Mouse (Mus musculus): ENCODE data around the gene Itm2c. TPM values are rescaled to one million over a fixed set of nuclear protein-coding genes. Genes with fewer than 3 reads are reported as not detected.

Gene Itm2c
- polyA plus RNA-seq, 1 experiment from 2014 or later, result 105 TPM

DNA sequence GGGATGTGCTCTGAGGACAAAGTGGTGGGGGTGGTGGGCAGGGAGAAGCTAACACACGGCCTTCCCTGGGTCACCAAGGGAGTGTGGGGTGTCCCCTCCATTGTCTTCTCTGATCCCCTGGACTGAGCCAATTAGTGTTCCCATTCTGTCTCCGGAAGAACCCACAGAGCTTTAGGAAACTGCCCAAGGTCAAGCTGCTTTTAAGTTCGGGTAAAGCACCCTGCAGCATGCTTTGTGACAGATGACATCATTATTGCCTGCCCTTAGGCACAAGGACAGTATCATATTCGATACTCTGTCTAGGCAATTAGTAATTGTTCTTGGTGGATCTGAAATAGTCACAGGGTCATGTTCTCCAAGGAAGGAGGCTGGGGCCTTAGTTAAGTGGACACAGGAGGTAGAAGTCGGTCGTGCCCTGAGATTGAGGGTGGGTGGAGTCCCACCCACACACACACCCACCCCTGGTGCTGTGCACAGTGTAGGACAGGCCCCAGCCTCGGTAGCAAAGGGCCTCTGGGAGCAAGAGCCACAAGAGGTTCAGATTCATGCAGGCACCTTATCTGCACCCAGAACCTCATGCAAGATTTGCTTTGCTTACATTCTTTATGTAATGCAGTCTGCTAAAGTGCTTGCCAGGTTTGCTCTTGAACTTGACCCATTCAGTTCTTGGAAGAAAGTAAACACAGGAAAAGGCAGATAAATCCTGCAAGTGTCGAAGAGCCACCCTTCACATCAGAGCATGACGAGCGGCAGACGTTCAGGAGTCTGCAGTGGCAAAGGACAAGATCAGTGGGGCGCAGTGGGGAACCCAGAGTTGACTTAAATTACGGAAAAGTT, 14.9 kb downstream of the Itm2c start:
- Histone ChIP-seq H3K9ac (replicated peaks; ENCODE audit: low read depth, low read length) (no peak overlapping the region), H3K4me2 (ENCODE audit: low read depth, low read length) (no peak overlapping the region), H3K9me3 (ENCODE audit: control insufficient read depth, low read length) (no peaks in the 10 kb centered on the region), H3K36me3 (ENCODE audit: control insufficient read depth, insufficient read depth, low read length) (peaks cover 37% of the 10 kb centered on the region), H3K27ac (ENCODE audit: low read depth, low read length) (no peak overlapping the region), H3K4me1 (ENCODE audit: control insufficient read depth, insufficient read depth, low read length) (no peaks in the 10 kb centered on the region), H3K4me3 (ENCODE audit: low read depth, low read length) (no peak overlapping the region), H3K27me3 (ENCODE audit: control insufficient read depth, insufficient read depth, low read length) (no peaks in the 10 kb centered on the region)
- ATAC-seq (ENCODE audit: low read depth), result no peak
- WGBS, result 68% methylated on average over 13 of the region's 13 CpGs

GRCm38 (mm10) chr1:85913078-85913755, 19.1 kb downstream of the Itm2c start:
- no peak overlapping the region for H3K4me3 ChIP-seq (ENCODE audit: low read depth, low read length)
- H3K27me3 ChIP-seq (ENCODE audit: control insufficient read depth, insufficient read depth, low read length), result no peaks in the 10 kb centered on the region
- no peak for ATAC-seq (ENCODE audit: low read depth)
- peaks cover 13% of the 10 kb centered on the region for H3K4me1 ChIP-seq (ENCODE audit: control insufficient read depth, insufficient read depth, low read length)
- H3K9ac ChIP-seq (replicated peaks; ENCODE audit: low read depth, low read length), result no peak overlapping the region
- H3K9me3 ChIP-seq (ENCODE audit: control insufficient read depth, low read length), result no peaks in the 10 kb centered on the region
- H3K4me2 ChIP-seq (ENCODE audit: low read depth, low read length), result no peak overlapping the region
- 92% methylated on average over 7 of the region's 7 CpGs for WGBS
- H3K27ac ChIP-seq (ENCODE audit: low read depth, low read length), result no peak overlapping the region
- H3K36me3 ChIP-seq (ENCODE audit: control insufficient read depth, insufficient read depth, low read length), result peaks cover 1% of the 10 kb centered on the region; the same call in 1 of the 2 replicates

GRCm38 (mm10) chr1:85915890-85916289, 21.8 kb downstream of the Itm2c start:
- H3K27ac ChIP-seq (ENCODE audit: low read depth, low read length), result no peak overlapping the region
- no peak overlapping the region for H3K4me2 ChIP-seq (ENCODE audit: low read depth, low read length)
- ATAC-seq (ENCODE audit: low read depth), result no peak
- no peak overlapping the region for H3K4me3 ChIP-seq (ENCODE audit: low read depth, low read length)
- H3K4me1 ChIP-seq (ENCODE audit: control insufficient read depth, insufficient read depth, low read length), result peaks cover 13% of the 10 kb centered on the region
- no peaks in the 10 kb centered on the region for H3K9me3 ChIP-seq (ENCODE audit: control insufficient read depth, low read length)
- no peaks in the 10 kb centered on the region for H3K27me3 ChIP-seq (ENCODE audit: control insufficient read depth, insufficient read depth, low read length)
- H3K9ac ChIP-seq (replicated peaks; ENCODE audit: low read depth, low read length), result no peak overlapping the region
- H3K36me3 ChIP-seq (ENCODE audit: control insufficient read depth, insufficient read depth, low read length), result no peaks in the 10 kb centered on the region

DNA sequence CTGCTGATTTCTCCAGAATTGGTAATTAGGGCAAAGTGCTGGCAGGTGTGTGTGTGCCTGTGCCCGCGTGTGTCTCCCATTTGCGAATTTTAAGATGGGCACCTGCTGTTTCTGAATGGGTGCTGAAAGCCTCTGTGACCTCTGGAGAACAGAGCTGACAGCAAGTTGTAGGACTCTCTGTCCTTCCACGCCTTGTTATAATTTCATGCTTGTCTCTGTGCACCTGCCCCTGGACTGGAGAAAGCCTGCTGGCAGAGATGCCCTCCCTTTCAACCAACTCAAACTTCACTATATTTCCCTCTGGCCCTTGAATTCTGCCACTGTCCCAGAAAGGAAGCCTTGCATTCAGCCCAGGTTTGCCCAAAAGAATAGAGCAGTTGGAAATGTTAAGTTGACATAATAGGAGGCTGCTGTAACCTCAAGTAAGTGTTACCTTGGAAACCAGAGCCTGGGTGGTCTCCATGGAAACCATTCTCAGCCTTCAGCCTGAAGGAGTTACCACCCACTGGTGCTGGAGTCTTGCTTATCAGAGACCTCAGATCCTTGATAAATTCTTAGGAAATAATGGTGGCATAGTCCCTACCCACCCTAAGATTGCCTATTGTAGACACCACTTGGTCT, 22.9 kb downstream of the Itm2c start:
- H3K36me3 ChIP-seq (ENCODE audit: control insufficient read depth, insufficient read depth, low read length), result no peaks in the 10 kb centered on the region
- H3K4me1 ChIP-seq (ENCODE audit: control insufficient read depth, insufficient read depth, low read length), result peaks cover 13% of the 10 kb centered on the region
- WGBS, result 9% methylated on average over 4 of the region's 4 CpGs
- H3K27ac ChIP-seq (ENCODE audit: low read depth, low read length), result peak overlapping the region; percentile 49
- H3K4me2 ChIP-seq (ENCODE audit: low read depth, low read length), result no peak overlapping the region
- no peaks in the 10 kb centered on the region for H3K27me3 ChIP-seq (ENCODE audit: control insufficient read depth, insufficient read depth, low read length)
- H3K9me3 ChIP-seq (ENCODE audit: control insufficient read depth, low read length), result no peaks in the 10 kb centered on the region
- peak; percentile 86 for ATAC-seq (ENCODE audit: low read depth)
- no peak overlapping the region for H3K4me3 ChIP-seq (ENCODE audit: low read depth, low read length)
- no peak overlapping the region for H3K9ac ChIP-seq (replicated peaks; ENCODE audit: low read depth, low read length)

DNA sequence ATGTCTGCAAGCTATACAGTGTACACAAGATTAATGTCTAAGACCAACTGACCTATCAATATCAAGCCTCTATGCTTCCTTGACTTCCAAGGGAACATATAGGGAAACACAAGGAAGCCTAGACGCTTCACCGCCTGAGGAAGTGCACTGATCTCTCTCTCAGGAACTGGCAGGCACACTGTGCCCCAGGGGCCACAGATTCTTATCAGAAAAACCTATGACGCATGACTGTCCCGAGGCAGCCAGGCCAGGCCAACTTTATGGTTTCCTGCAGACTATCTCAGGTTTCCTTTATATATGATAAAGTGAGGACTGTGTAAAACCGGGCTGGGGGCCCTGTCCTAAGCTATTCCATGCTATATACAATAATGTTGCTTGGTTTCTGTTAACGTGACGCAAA, 25.5 kb downstream of the Itm2c start:
- H3K9ac ChIP-seq (replicated peaks; ENCODE audit: low read depth, low read length), result no peak overlapping the region
- 88% methylated on average over 7 of the region's 7 CpGs for WGBS
- H3K36me3 ChIP-seq (ENCODE audit: control insufficient read depth, insufficient read depth, low read length), result no peaks in the 10 kb centered on the region
- no peak overlapping the region for H3K4me2 ChIP-seq (ENCODE audit: low read depth, low read length)
- peaks cover 13% of the 10 kb centered on the region for H3K4me1 ChIP-seq (ENCODE audit: control insufficient read depth, insufficient read depth, low read length)
- ATAC-seq (ENCODE audit: low read depth), result no peak
- H3K4me3 ChIP-seq (ENCODE audit: low read depth, low read length), result no peak overlapping the region
- H3K27me3 ChIP-seq (ENCODE audit: control insufficient read depth, insufficient read depth, low read length), result no peaks in the 10 kb centered on the region
- no peaks in the 10 kb centered on the region for H3K9me3 ChIP-seq (ENCODE audit: control insufficient read depth, low read length)
- H3K27ac ChIP-seq (ENCODE audit: low read depth, low read length), result no peak overlapping the region

- no peaks in the 10 kb centered on the region for H3K9me3 ChIP-seq (ENCODE audit: control insufficient read depth, low read length)
- H3K27ac ChIP-seq (ENCODE audit: low read depth, low read length), result 0 out of 2 replicates have a peak overlapping the region, but pooled peaks have one; percentile 7
- no peaks in the 10 kb centered on the region for H3K27me3 ChIP-seq (ENCODE audit: control insufficient read depth, insufficient read depth, low read length)
- no peak overlapping the region for H3K4me2 ChIP-seq (ENCODE audit: low read depth, low read length)
- 72% methylated on average over 7 of the region's 7 CpGs for WGBS
- H3K36me3 ChIP-seq (ENCODE audit: control insufficient read depth, insufficient read depth, low read length), result no peaks in the 10 kb centered on the region
- no peak overlapping the region for H3K9ac ChIP-seq (replicated peaks; ENCODE audit: low read depth, low read length)
- ATAC-seq (ENCODE audit: low read depth), result peak; percentile 19; the same call in 1 of the 2 replicates
- no peak overlapping the region for H3K4me3 ChIP-seq (ENCODE audit: low read depth, low read length)
- H3K4me1 ChIP-seq (ENCODE audit: control insufficient read depth, insufficient read depth, low read length), result peaks cover 8% of the 10 kb centered on the region
These were observed 27.6 kb downstream of the Itm2c start for GRCm38 (mm10) chr1:85921725-85922124.

GRCm38 (mm10) chr1:85922127-85922864, 28.2 kb downstream of the Itm2c start:
- H3K27ac ChIP-seq (ENCODE audit: low read depth, low read length), result peak overlapping the region; percentile 39; the same call in 1 of the 2 replicates
- 56% methylated on average over 7 of the region's 7 CpGs for WGBS
- H3K27me3 ChIP-seq (ENCODE audit: control insufficient read depth, insufficient read depth, low read length), result no peaks in the 10 kb centered on the region
- H3K36me3 ChIP-seq (ENCODE audit: control insufficient read depth, insufficient read depth, low read length), result no peaks in the 10 kb centered on the region
- no peak overlapping the region for H3K4me2 ChIP-seq (ENCODE audit: low read depth, low read length)
- no peak overlapping the region for H3K4me3 ChIP-seq (ENCODE audit: low read depth, low read length)
- peak; percentile 39; the same call in 1 of the 2 replicates for ATAC-seq (ENCODE audit: low read depth)
- H3K9ac ChIP-seq (replicated peaks; ENCODE audit: low read depth, low read length), result no peak overlapping the region
- peaks cover 3% of the 10 kb centered on the region for H3K4me1 ChIP-seq (ENCODE audit: control insufficient read depth, insufficient read depth, low read length)
- H3K9me3 ChIP-seq (ENCODE audit: control insufficient read depth, low read length), result no peaks in the 10 kb centered on the region

DNA sequence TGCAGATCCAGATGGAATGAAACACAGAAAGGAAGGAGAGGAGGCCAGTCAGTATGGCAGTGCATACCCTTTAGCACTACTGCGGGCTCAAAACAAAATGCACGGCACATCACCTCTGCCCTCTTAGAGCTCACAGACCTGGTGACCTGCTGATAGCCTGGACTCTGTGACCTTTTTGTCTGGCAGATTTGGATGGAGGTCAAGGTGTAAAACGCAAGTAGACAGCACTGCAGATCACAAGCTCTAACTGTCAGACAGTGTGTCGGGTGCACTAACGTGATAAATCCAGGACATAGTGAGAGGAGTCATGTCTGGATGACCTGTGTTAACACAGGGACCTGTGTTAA, 28.8 kb downstream of the Itm2c start:
- no peak overlapping the region for H3K4me3 ChIP-seq (ENCODE audit: low read depth, low read length)
- peak overlapping the region; percentile 39; the same call in 1 of the 2 replicates for H3K27ac ChIP-seq (ENCODE audit: low read depth, low read length)
- no peak for ATAC-seq (ENCODE audit: low read depth)
- H3K9ac ChIP-seq (replicated peaks; ENCODE audit: low read depth, low read length), result no peak overlapping the region
- 78% methylated on average over 5 of the region's 5 CpGs for WGBS
- no peaks in the 10 kb centered on the region for H3K36me3 ChIP-seq (ENCODE audit: control insufficient read depth, insufficient read depth, low read length)
- no peak overlapping the region for H3K4me2 ChIP-seq (ENCODE audit: low read depth, low read length)
- no peaks in the 10 kb centered on the region for H3K27me3 ChIP-seq (ENCODE audit: control insufficient read depth, insufficient read depth, low read length)
- H3K4me1 ChIP-seq (ENCODE audit: control insufficient read depth, insufficient read depth, low read length), result peaks cover 3% of the 10 kb centered on the region; the same call in 1 of the 2 replicates
- H3K9me3 ChIP-seq (ENCODE audit: control insufficient read depth, low read length), result no peaks in the 10 kb centered on the region

Data from neural tube, embryonic 14.5 days (tissue).